Mouse (Mus musculus) kidney, adult 2 months (tissue): Measurements from ENCODE around the gene Wls.

Source experiments
- CTCF ChIP-seq: fragments of 200-500 bp; conservative IDR thresholded peaks from 2 replicates; pipeline ENCODE4 v1.5.1; 2011; ENCODE audit warnings: low read depth, mild to moderate bottlenecking, control low read depth, low read length, moderate library complexity, mixed read lengths; ENCODE audit not compliant: insufficient read depth, insufficient read length
- POLR2A ChIP-seq: fragments of 200-500 bp; IDR thresholded peaks from one replicate; pipeline ENCODE4 v1.6.1; 2011; ENCODE audit warnings: low read depth, low read length, control low read depth

DNA sequence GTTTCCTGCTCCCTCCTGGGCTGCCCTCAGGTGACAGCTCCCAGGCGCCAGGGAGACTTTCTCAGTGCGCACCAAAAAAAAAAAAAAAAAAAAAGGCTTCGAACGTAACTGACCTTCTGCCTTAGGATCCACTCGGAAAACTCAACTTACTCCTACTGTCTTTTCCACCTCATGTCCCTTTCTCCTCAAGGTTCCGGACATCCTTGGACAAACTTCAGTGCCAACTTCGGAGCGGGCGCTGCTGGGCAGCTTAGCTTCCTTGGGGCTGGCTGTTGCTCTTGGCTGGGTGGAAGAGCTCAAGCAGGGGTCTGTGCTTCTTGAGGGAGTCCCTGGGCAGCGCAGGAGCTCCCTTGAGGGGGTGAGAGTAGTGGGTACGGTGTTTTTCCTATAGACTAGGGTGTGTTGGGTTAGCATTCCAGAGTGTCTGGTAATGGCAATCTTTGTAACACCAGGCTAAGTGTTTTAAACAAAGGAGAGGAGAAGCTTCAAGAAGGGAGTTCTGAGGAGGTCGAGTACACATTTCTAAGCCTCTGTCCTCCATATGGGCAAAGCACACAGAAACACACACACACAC is 1.4 kb downstream of the Wls start:
- TF ChIP-seq POLR2A (no peak), CTCF (no peak)
